Mouse (Mus musculus) ES-Bruce4 (cell line): Measurements from ENCODE around the gene Ddah2.

Source experiments
- CTCF ChIP-seq: IDR thresholded peaks from one replicate; pipeline ENCODE4 v1.8.1; 2011; ENCODE audit warnings: low read depth, low read length
- EP300 ChIP-seq: IDR thresholded peaks from 2 replicates; pipeline ENCODE4 v1.6.1; 2011; ENCODE audit warnings: low read depth, low read length; ENCODE audit not compliant: insufficient read depth
- POLR2A ChIP-seq: IDR thresholded peaks from one replicate; pipeline ENCODE4 v1.8.1; 2011; ENCODE audit warnings: low read length; ENCODE audit not compliant: insufficient read depth

DNA sequence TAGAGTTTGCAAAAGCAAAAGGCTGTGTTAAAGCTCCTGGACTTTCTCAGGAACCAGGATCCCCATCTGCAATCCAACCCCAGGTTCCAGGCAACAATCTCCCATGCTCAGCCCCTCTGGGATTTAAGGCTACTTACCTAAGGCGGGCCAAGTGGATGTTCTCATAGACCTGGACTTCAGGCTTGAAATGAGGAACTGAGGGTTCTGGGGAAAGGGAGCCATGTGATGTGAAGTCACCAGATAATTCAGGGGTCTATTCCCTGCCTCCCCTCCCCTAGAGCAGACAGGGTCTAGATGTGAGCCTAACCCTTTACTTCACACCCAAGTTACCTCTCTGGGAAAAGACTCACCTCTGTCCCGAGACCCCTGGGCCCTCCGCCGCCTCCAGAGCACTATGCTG is 21.9 kb downstream of the Ddah2 start:
- TF ChIP-seq CTCF (no peak), POLR2A (no peak), EP300 (no peak)
